Mouse (Mus musculus): ENCODE measurements around the gene Akap8l.

- TF ChIP-seq CHD2 (IDR thresholded peaks at IDR 0.05; ENCODE audit: low read length) (no peak), ZMIZ1 (IDR thresholded peaks at IDR 0.05; ENCODE audit: low read depth, low read length) (no peak), CTCF (IDR thresholded peaks at IDR 0.05 in 2 of 3, conservative IDR thresholded peaks at IDR 0.05 in 1 of 3; ENCODE audit: control insufficient read depth in 1 of 3, insufficient read depth in 1 of 3, low read depth in 2 of 3, low read length in 3 of 3, poor library complexity in 1 of 3, severe bottlenecking in 1 of 3) (no peak), GATA1 (IDR thresholded peaks at IDR 0.05; ENCODE audit: low read depth, low read length) (no peak), MAX (IDR thresholded peaks at IDR 0.05; ENCODE audit: low read length) (no peak), MXI1 (IDR thresholded peaks at IDR 0.05; ENCODE audit: low read depth, low read length) (no peak), SMC3 (IDR thresholded peaks at IDR 0.05; ENCODE audit: low read depth, low read length) (no peak), POLR2A (IDR thresholded peaks at IDR 0.05; ENCODE audit: control insufficient read depth in 1 of 2, insufficient read depth in 1 of 2, low read depth in 1 of 2, low read length in 2 of 2, poor library complexity in 1 of 2) (no peak), USF1 (IDR thresholded peaks at IDR 0.05; ENCODE audit: low read depth, low read length) (no peak), MAFK (IDR thresholded peaks at IDR 0.05; ENCODE audit: borderline replicate concordance, low read depth, low read length) (no peak), ELF1 (IDR thresholded peaks at IDR 0.05; ENCODE audit: low read depth, low read length) (no peak)
Measured at GRCm38 (mm10) chr17:32283341-32283740, 67.1 kb downstream of the Akap8l start.
